Mouse (Mus musculus): Measurements from ENCODE around the gene Slc44a2. TPM values are rescaled to one million over a fixed set of nuclear protein-coding genes. Genes with fewer than 3 reads are reported as not detected.

Gene Slc44a2
- 60.4 and 66.4 TPM in 2 replicates for polyA plus RNA-seq (2014; fragmentation: Nextera tagmentation; extraction: Ambion mirVana)

DNA sequence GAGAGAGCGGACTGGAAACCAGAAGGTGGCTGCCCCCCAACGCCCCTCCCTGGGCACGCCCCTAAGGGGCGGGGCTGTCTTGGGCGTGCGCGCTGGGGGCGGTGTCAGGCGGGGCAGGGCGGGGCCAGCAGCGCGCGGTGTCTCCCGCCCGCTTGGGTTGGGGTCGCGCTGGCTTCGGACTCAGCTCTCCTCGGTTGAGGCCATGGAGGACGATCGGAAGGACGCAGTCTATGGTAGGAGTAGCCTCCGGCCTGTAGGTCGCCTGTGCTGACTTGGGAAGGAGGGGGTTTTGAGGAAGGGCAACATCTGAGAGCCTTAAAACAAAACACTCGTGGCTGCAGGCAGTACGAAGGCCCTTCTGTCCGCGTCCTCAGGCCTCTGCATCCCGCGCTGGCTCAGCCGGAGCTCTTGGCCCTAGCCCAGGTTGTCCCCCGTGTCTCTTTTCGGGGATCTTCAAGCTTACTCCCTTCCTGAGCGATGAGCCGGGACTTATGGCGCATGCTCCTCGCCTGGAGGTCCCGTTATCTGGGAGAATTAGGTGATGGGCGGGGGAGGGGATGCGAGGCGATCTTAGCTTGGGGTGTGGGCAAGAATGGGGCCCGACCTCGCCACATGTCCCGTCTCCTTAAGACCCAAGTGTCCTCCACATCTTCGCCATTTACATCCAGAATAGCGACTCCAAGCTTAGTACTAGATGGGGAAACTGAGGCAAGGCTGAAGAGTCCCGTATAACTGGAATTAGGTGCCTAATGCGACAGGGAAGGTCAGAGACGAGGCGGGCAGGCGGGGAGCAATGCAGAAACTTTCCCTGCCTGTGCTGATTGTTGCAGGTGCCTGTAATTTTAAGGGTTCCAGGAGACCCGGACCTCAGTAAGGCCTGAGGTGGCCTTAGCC is at the start of gene Slc44a2:
Gene Slc44a2 (plus strand): TSS at position 80 of the 894 bp plus-strand sequence.
- peaks cover 5% of the 10 kb centered on the region for H3K4me1 ChIP-seq (replicated peaks; ENCODE audit: control insufficient read depth, insufficient read depth, low read length)
- peak; percentile 92 for ATAC-seq (ENCODE audit: low FRiP score)
- no peaks in the 10 kb centered on the region for H3K9me3 ChIP-seq (ENCODE audit: control insufficient read depth, low read length)
- under 1% methylated on average over 52 of the region's 52 CpGs for WGBS
- H3K4me3 ChIP-seq (ENCODE audit: low read depth, low read length): peak within 1 kb of the TSS; percentile 52
- no peaks in the 10 kb centered on the region for H3K27me3 ChIP-seq (ENCODE audit: control insufficient read depth, insufficient read depth, low read length)
- H3K36me3 ChIP-seq (ENCODE audit: control insufficient read depth, insufficient read depth, low read length): no peaks in the 10 kb centered on the region
- peak within 1 kb of the TSS; percentile 95 for H3K4me2 ChIP-seq (replicated peaks; ENCODE audit: low read depth, low read length)
- DNase-seq (ENCODE audit: low spot score): peak; percentile 97
- peak within 1 kb of the TSS; percentile 78 for H3K9ac ChIP-seq (ENCODE audit: low read depth, low read length)
- 0 out of 2 replicates have a peak within 1 kb of the TSS, but pooled peaks have one; percentile 2 for H3K27ac ChIP-seq (ENCODE audit: low read depth, low read length)

DNA sequence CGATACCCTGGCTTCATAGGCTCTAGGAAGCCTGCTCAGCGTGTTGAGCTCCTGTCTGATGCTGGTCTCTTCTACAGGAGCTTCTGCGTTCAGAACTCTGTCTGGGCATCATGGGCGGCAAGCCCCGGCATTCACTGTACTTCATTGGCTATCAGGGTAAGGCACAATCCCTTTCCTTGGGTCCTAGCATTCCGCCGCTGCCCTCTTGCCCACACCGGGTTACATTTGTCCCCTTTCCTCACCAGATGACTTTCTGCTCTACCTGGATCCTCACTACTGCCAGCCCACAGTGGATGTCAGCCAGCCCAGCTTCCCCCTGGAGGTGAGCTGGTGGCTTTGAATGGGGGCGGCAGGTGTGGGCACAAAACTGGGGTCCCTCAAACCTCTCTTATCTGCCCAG is 48.1 kb upstream of the Slc44a2 start:
- Histone ChIP-seq H3K27me3 (ENCODE audit: control insufficient read depth, insufficient read depth, low read length) (no peaks in the 10 kb centered on the region), H3K4me1 (replicated peaks; ENCODE audit: control insufficient read depth, insufficient read depth, low read length) (no peaks in the 10 kb centered on the region), H3K36me3 (ENCODE audit: control insufficient read depth, insufficient read depth, low read length) (peaks cover 15% of the 10 kb centered on the region), H3K9ac (ENCODE audit: low read depth, low read length) (no peak overlapping the region), H3K4me3 (ENCODE audit: low read depth, low read length) (no peak overlapping the region), H3K9me3 (ENCODE audit: control insufficient read depth, low read length) (no peaks in the 10 kb centered on the region), H3K27ac (ENCODE audit: low read depth, low read length) (no peak overlapping the region), H3K4me2 (replicated peaks; ENCODE audit: low read depth, low read length) (no peak overlapping the region)
- DNase-seq (ENCODE audit: low spot score) (no peak), ATAC-seq (ENCODE audit: low FRiP score) (no peak)
- 91% methylated on average over 9 of the region's 9 CpGs for WGBS

DNA sequence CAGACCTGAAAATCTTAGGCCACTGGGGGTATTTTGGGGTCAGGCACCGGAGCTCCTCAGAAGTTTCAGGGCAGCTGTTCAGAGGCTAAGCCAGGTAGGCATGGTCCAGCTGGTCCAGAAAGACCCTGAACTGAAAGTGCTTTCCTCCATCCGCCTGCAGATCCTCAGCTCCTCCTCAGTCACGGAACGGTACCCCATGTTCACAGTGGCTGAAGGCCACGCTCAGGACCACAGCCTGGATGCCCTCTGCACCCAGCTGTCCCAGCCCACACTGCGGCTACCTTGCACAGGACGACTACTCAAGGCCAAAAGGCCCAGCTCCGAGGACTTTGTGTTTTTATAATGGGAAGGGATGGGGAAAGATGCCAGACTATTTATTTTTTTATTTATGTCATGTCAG is 47.4 kb upstream of the Slc44a2 start:
- ATAC-seq (ENCODE audit: low FRiP score): no peak
- no peaks in the 10 kb centered on the region for H3K27me3 ChIP-seq (ENCODE audit: control insufficient read depth, insufficient read depth, low read length)
- H3K4me2 ChIP-seq (replicated peaks; ENCODE audit: low read depth, low read length): no peak overlapping the region
- WGBS: 90% methylated on average over 8 of the region's 8 CpGs
- H3K9me3 ChIP-seq (ENCODE audit: control insufficient read depth, low read length): no peaks in the 10 kb centered on the region
- H3K9ac ChIP-seq (ENCODE audit: low read depth, low read length): no peak overlapping the region
- no peak overlapping the region for H3K27ac ChIP-seq (ENCODE audit: low read depth, low read length)
- no peak overlapping the region for H3K4me3 ChIP-seq (ENCODE audit: low read depth, low read length)
- DNase-seq (ENCODE audit: low spot score): no peak
- no peaks in the 10 kb centered on the region for H3K4me1 ChIP-seq (replicated peaks; ENCODE audit: control insufficient read depth, insufficient read depth, low read length)
- H3K36me3 ChIP-seq (ENCODE audit: control insufficient read depth, insufficient read depth, low read length): peaks cover 15% of the 10 kb centered on the region

DNA sequence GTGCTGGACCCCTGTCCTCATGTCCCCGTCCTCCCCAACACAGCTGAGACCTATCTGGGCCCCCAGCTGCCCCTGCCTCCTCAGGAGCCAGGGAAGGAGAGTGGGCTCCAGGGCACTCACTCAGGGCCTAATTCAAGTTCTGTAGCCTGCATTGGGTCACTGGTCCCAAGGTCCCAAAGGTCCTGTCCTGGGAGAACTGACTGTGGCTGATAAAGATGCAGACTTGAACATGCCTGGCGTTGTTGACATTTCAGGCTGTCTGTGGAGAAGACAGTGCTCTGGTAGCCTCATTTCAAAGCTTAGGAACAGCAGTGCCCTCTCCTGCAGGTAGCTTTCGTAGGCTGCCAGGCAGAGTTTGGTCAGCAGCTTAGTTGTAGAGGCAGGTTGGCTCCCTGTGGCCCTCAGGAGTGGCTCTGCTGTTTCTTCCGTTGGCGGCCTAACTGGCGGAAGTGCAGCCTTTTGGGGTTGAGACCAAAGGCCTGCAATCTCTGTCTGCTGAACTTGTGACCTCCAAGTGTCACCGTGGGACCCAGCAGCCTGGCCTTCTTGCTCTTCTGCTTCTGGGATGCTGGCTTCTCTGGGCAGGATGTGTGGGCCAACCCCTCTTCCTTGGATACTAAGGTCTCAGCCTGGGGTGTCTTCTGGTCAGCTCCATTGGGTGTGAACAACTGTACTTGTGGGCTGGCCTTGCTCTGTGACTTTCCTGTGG is 46.8 kb upstream of the Slc44a2 start:
- WGBS: 85% methylated on average over 7 of the region's 7 CpGs
- ATAC-seq (ENCODE audit: low FRiP score): no peak

DNA sequence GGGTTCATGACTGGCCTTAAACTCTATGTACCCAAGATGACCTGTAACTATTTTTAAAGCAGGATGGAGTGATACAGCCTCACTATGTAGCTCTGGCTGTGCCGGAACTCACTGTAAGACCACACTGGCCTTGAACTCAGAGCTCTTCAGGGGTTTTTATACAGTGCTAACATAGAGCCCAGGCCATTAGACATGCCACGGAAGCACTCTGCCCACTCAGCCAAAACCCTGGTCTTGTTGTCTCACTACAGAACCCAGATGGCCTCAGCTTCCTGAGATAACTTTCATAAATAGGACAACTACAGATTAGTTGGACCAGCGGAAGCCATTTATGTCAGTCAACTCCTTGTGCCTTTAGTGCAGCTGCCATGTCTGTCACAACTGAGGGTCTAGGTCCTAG is 46.2 kb upstream of the Slc44a2 start:
- ATAC-seq (ENCODE audit: low FRiP score): no peak
- Histone ChIP-seq H3K4me2 (replicated peaks; ENCODE audit: low read depth, low read length) (no peak overlapping the region), H3K36me3 (ENCODE audit: control insufficient read depth, insufficient read depth, low read length) (peaks cover 16% of the 10 kb centered on the region), H3K4me3 (ENCODE audit: low read depth, low read length) (no peak overlapping the region), H3K27me3 (ENCODE audit: control insufficient read depth, insufficient read depth, low read length) (no peaks in the 10 kb centered on the region), H3K4me1 (replicated peaks; ENCODE audit: control insufficient read depth, insufficient read depth, low read length) (no peaks in the 10 kb centered on the region), H3K9ac (ENCODE audit: low read depth, low read length) (no peak overlapping the region), H3K9me3 (ENCODE audit: control insufficient read depth, low read length) (no peaks in the 10 kb centered on the region), H3K27ac (ENCODE audit: low read depth, low read length) (no peak overlapping the region)
- WGBS: 94% methylated on average over 3 of the region's 3 CpGs
- DNase-seq (ENCODE audit: low spot score): no peak

More for the DNA sequence above, 46.8 kb upstream of the Slc44a2 start:
- no peak overlapping the region for H3K4me2 ChIP-seq (replicated peaks; ENCODE audit: low read depth, low read length)
- DNase-seq (ENCODE audit: low spot score): no peak
- H3K27ac ChIP-seq (ENCODE audit: low read depth, low read length): no peak overlapping the region
- H3K9me3 ChIP-seq (ENCODE audit: control insufficient read depth, low read length): no peaks in the 10 kb centered on the region
- H3K4me1 ChIP-seq (replicated peaks; ENCODE audit: control insufficient read depth, insufficient read depth, low read length): no peaks in the 10 kb centered on the region
- peaks cover 15% of the 10 kb centered on the region for H3K36me3 ChIP-seq (ENCODE audit: control insufficient read depth, insufficient read depth, low read length)
- H3K27me3 ChIP-seq (ENCODE audit: control insufficient read depth, insufficient read depth, low read length): no peaks in the 10 kb centered on the region
- H3K4me3 ChIP-seq (ENCODE audit: low read depth, low read length): no peak overlapping the region
- no peak overlapping the region for H3K9ac ChIP-seq (ENCODE audit: low read depth, low read length)

DNA sequence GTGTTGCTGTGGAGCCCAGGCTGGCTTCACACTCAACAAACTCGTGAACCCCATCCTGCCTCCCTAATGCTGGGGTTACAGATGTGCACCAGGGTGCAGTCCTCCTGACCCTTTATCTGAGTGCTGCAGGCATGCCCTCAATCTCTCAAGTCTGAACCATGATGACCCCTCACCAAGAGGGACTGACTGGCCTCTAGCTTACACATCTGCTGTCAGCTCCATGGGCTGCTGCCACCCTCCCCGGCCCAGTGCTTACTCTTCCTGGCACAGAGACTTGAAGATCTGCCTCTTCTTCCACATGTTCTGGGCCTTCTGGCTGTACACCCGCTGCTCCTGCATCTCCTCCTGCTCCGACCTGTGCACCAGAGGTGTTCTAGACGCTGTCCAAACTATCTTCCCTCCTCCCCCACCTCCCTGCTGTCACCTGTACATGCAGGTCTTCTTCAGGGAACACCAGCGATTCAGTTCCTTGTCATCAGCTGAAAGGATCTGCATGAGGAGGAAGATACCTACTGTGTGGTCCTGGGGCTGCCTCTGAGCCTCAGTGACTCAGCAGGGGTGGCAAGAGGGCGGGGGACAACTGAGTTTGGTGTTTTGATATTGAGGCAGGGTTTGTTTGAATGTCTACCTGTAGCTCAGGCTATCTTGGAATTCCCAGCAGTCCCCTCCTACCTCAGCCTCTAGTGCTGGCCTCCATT is 45.3 kb upstream of the Slc44a2 start:
- peaks cover 19% of the 10 kb centered on the region for H3K36me3 ChIP-seq (ENCODE audit: control insufficient read depth, insufficient read depth, low read length)
- ATAC-seq (ENCODE audit: low FRiP score): no peak
- H3K4me3 ChIP-seq (ENCODE audit: low read depth, low read length): no peak overlapping the region
- no peaks in the 10 kb centered on the region for H3K4me1 ChIP-seq (replicated peaks; ENCODE audit: control insufficient read depth, insufficient read depth, low read length)
- H3K9ac ChIP-seq (ENCODE audit: low read depth, low read length): no peak overlapping the region
- WGBS: 84% methylated on average over 7 of the region's 7 CpGs
- no peak overlapping the region for H3K4me2 ChIP-seq (replicated peaks; ENCODE audit: low read depth, low read length)
- no peaks in the 10 kb centered on the region for H3K27me3 ChIP-seq (ENCODE audit: control insufficient read depth, insufficient read depth, low read length)
- no peaks in the 10 kb centered on the region for H3K9me3 ChIP-seq (ENCODE audit: control insufficient read depth, low read length)
- DNase-seq (ENCODE audit: low spot score): no peak
- no peak overlapping the region for H3K27ac ChIP-seq (ENCODE audit: low read depth, low read length)

DNA sequence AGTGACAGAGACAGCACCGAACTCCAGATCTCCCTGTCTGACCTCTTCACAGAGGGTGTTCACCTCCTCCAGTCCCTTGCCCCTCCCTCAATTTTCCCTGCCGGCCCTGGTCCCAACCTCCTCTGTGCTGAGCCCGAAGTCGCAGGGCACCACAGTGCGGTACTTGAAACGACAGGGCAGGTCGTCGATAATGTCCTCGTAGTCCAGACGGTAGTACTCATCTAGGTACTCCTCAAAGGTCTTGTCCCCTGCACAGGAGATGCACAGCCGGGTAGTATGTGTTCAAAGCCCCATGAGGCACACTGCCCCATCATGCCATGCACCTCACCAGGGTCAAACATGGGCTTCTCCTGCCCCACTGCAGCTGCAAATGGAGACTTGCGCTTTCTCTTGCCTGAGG is 44.8 kb upstream of the Slc44a2 start:
- Histone ChIP-seq H3K27me3 (ENCODE audit: control insufficient read depth, insufficient read depth, low read length) (no peaks in the 10 kb centered on the region), H3K36me3 (ENCODE audit: control insufficient read depth, insufficient read depth, low read length) (peaks cover 19% of the 10 kb centered on the region), H3K9ac (ENCODE audit: low read depth, low read length) (no peak overlapping the region), H3K4me3 (ENCODE audit: low read depth, low read length) (no peak overlapping the region), H3K4me2 (replicated peaks; ENCODE audit: low read depth, low read length) (no peak overlapping the region), H3K27ac (ENCODE audit: low read depth, low read length) (no peak overlapping the region), H3K9me3 (ENCODE audit: control insufficient read depth, low read length) (no peaks in the 10 kb centered on the region), H3K4me1 (replicated peaks; ENCODE audit: control insufficient read depth, insufficient read depth, low read length) (no peaks in the 10 kb centered on the region)
- ATAC-seq (ENCODE audit: low FRiP score) (0 out of 2 replicates have a peak, but pooled peaks have one; percentile 20), DNase-seq (ENCODE audit: low spot score) (no peak)
- 89% methylated on average over 12 of the region's 12 CpGs for whole genome bisulfite sequencing

DNA sequence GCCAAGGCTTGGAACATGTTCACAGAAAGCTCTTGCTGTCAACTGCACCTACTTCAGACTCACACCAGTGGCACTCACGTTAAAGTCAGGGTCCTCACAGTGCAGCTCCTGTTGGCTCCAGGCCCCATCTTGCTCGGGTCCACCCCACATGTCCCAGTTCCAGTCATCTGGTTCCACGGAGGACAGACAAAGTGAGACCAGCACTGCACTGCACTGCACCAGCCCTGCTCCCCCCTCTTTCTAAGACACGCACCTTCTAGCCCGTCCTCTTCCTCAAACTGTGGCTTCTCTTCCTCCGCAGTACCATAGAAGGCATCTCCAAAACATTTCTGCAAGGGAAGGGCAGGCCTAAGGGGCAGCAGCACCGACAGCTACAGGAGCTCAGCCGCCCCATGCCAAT is 44.2 kb upstream of the Slc44a2 start:
- H3K4me1 ChIP-seq (replicated peaks; ENCODE audit: control insufficient read depth, insufficient read depth, low read length): no peaks in the 10 kb centered on the region
- no peak for ATAC-seq (ENCODE audit: low FRiP score)
- no peak overlapping the region for H3K4me3 ChIP-seq (ENCODE audit: low read depth, low read length)
- H3K9me3 ChIP-seq (ENCODE audit: control insufficient read depth, low read length): no peaks in the 10 kb centered on the region
- H3K36me3 ChIP-seq (ENCODE audit: control insufficient read depth, insufficient read depth, low read length): peaks cover 21% of the 10 kb centered on the region
- no peak overlapping the region for H3K27ac ChIP-seq (ENCODE audit: low read depth, low read length)
- no peak overlapping the region for H3K9ac ChIP-seq (ENCODE audit: low read depth, low read length)
- WGBS: 92% methylated on average over 8 of the region's 8 CpGs
- no peak for DNase-seq (ENCODE audit: low spot score)
- H3K27me3 ChIP-seq (ENCODE audit: control insufficient read depth, insufficient read depth, low read length): no peaks in the 10 kb centered on the region
- no peak overlapping the region for H3K4me2 ChIP-seq (replicated peaks; ENCODE audit: low read depth, low read length)
